Mouse (Mus musculus): Measurements from ENCODE around the gene Bloc1s1. TPM values are rescaled to one million over a fixed set of nuclear protein-coding genes. Genes with fewer than 3 reads are reported as not detected.

Bloc1s1 gene
- polyA plus RNA-seq, 1 experiment from 2014 or later: 248 TPM

GRCm38 (mm10) chr10:128889846-128890245, 34.0 kb downstream of the Bloc1s1 start:
- no peak overlapping the region for H3K27ac ChIP-seq (ENCODE audit: low read depth, low read length)
- no peak for ATAC-seq
- 44% methylated on average over 1 of the region's 2 CpGs for WGBS
- H3K9me3 ChIP-seq (ENCODE audit: control insufficient read depth): no peaks in the 10 kb centered on the region
- no peak for TF ChIP-seq CTCF (IDR thresholded peaks at IDR 0.05; ENCODE audit: low read depth)
- H3K36me3 ChIP-seq (ENCODE audit: control insufficient read depth, insufficient read depth): peaks cover 4% of the 10 kb centered on the region; the same call in 1 of the 2 replicates
- no peaks in the 10 kb centered on the region for H3K4me1 ChIP-seq (replicated peaks; ENCODE audit: control insufficient read depth, insufficient read depth, low read length)
- H3K27me3 ChIP-seq (replicated peaks; ENCODE audit: control insufficient read depth, insufficient read depth, low read length): peaks cover 9% of the 10 kb centered on the region; the same call in 1 of the 2 replicates
- H3K9ac ChIP-seq (ENCODE audit: low read depth, low read length): no peak overlapping the region
- H3K4me2 ChIP-seq (replicated peaks; ENCODE audit: low read depth): peak overlapping the region; percentile 100
- no peak overlapping the region for H3K4me3 ChIP-seq (ENCODE audit: low read depth, low read length)

DNA sequence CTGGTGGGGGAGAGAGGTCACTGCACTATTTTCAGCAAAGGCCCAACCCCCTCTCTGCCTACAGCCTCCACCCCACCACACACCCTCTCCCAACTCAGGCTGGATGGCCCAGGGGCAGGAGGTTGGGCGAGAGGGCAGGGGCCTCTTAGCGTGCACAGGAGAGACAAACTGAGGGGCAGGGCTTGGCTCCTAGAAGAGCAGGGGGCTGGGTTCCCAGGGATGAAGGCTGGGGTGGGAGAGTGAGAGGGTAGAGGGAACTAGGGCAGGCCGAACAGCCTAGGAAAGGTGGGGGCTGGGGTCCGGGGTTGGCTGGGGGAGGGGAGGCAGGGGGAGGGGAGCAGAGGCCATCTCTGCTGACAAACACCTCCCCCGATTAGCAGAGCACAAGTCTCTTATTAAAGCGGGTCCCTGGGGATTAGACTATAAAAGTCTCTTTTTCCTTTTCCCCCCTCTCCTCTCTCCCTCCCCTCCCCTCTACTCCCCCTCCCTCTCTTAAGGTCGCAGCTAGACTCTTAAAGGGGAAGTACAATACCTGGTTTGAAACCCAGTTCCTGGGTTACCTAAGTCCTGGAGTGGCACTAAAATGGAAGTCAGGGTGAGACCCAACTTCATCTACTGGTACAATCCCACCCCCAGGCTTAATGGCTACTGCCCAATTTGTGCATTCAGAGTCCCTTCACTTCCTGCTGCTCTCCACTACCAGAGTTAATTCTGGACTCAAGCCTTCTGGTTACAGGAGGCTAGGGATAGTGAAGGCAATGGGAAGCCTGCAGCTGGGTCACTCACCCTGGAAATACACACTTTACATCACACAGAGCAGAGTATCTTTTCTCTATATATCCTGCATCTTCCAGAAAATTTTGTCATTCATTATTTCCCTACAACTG, 34.7 kb downstream of the Bloc1s1 start:
- peak overlapping the region; percentile 48 for H3K4me2 ChIP-seq (replicated peaks; ENCODE audit: low read depth)
- H3K27me3 ChIP-seq (replicated peaks; ENCODE audit: control insufficient read depth, insufficient read depth, low read length): 0 out of 2 replicates have a peak, but pooled peaks cover 4% of the 10 kb centered on the region
- H3K9me3 ChIP-seq (ENCODE audit: control insufficient read depth): no peaks in the 10 kb centered on the region
- H3K4me3 ChIP-seq (ENCODE audit: low read depth, low read length): no peak overlapping the region
- TF ChIP-seq CTCF (IDR thresholded peaks at IDR 0.05; ENCODE audit: low read depth): no peak
- no peak overlapping the region for H3K27ac ChIP-seq (ENCODE audit: low read depth, low read length)
- H3K9ac ChIP-seq (ENCODE audit: low read depth, low read length): no peak overlapping the region
- no peak for ATAC-seq
- no peaks in the 10 kb centered on the region for H3K4me1 ChIP-seq (replicated peaks; ENCODE audit: control insufficient read depth, insufficient read depth, low read length)
- 10% methylated on average over 6 of the region's 7 CpGs for WGBS
- H3K36me3 ChIP-seq (ENCODE audit: control insufficient read depth, insufficient read depth): peaks cover 6% of the 10 kb centered on the region; the same call in 1 of the 2 replicates

GRCm38 (mm10) chr10:128882067-128882466, 41.8 kb downstream of the Bloc1s1 start:
- Histone ChIP-seq H3K9ac (ENCODE audit: low read depth, low read length) (no peak overlapping the region), H3K4me3 (ENCODE audit: low read depth, low read length) (no peak overlapping the region), H3K9me3 (ENCODE audit: control insufficient read depth) (no peaks in the 10 kb centered on the region), H3K27me3 (replicated peaks; ENCODE audit: control insufficient read depth, insufficient read depth, low read length) (no peaks in the 10 kb centered on the region), H3K27ac (ENCODE audit: low read depth, low read length) (no peak overlapping the region), H3K4me1 (replicated peaks; ENCODE audit: control insufficient read depth, insufficient read depth, low read length) (no peaks in the 10 kb centered on the region), H3K36me3 (ENCODE audit: control insufficient read depth, insufficient read depth) (peaks cover 17% of the 10 kb centered on the region), H3K4me2 (replicated peaks; ENCODE audit: low read depth) (no peak overlapping the region)
- TF ChIP-seq CTCF (IDR thresholded peaks at IDR 0.05; ENCODE audit: low read depth): no peak
- 93% methylated on average over 5 of the region's 5 CpGs for WGBS
- no peak for ATAC-seq

DNA sequence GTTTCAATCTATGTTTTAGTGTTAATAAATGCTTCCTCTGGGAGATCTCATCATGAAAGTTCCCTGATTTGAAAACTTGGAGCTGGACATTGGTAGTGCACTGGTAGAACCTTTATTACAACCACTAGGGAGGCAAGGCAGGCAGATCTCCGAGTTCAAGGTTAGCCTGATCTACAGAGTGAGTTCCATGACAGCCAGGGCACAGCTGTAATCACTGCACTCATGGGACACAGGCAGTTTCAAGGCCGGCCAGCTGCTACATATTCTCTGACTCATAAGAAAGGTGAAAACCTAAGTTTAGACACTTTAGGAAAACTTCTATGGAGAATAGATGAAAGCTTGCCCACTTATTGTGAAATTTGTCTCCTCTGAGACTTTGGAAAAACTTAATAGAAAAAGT, 45.0 kb downstream of the Bloc1s1 start:
- TF ChIP-seq CTCF (IDR thresholded peaks at IDR 0.05; ENCODE audit: low read depth): no peak
- Histone ChIP-seq H3K9me3 (ENCODE audit: control insufficient read depth) (no peaks in the 10 kb centered on the region), H3K9ac (ENCODE audit: low read depth, low read length) (no peak overlapping the region), H3K4me3 (ENCODE audit: low read depth, low read length) (no peak overlapping the region), H3K27me3 (replicated peaks; ENCODE audit: control insufficient read depth, insufficient read depth, low read length) (no peaks in the 10 kb centered on the region), H3K4me1 (replicated peaks; ENCODE audit: control insufficient read depth, insufficient read depth, low read length) (no peaks in the 10 kb centered on the region), H3K27ac (ENCODE audit: low read depth, low read length) (no peak overlapping the region), H3K4me2 (replicated peaks; ENCODE audit: low read depth) (no peak overlapping the region), H3K36me3 (ENCODE audit: control insufficient read depth, insufficient read depth) (peaks cover 24% of the 10 kb centered on the region)
- 86% methylated on average over 2 of the region's 2 CpGs for WGBS
- ATAC-seq: no peak

- H3K27ac ChIP-seq (ENCODE audit: low read depth, low read length): no peak overlapping the region
- H3K27me3 ChIP-seq (replicated peaks; ENCODE audit: control insufficient read depth, insufficient read depth, low read length): no peaks in the 10 kb centered on the region
- H3K36me3 ChIP-seq (ENCODE audit: control insufficient read depth, insufficient read depth): peaks cover 29% of the 10 kb centered on the region
- H3K9me3 ChIP-seq (ENCODE audit: control insufficient read depth): no peaks in the 10 kb centered on the region
- no peak for ATAC-seq
- no peak overlapping the region for H3K4me3 ChIP-seq (ENCODE audit: low read depth, low read length)
- H3K9ac ChIP-seq (ENCODE audit: low read depth, low read length): no peak overlapping the region
- TF ChIP-seq CTCF (IDR thresholded peaks at IDR 0.05; ENCODE audit: low read depth): no peak
- H3K4me2 ChIP-seq (replicated peaks; ENCODE audit: low read depth): no peak overlapping the region
- H3K4me1 ChIP-seq (replicated peaks; ENCODE audit: control insufficient read depth, insufficient read depth, low read length): no peaks in the 10 kb centered on the region
Measured at GRCm38 (mm10) chr10:128878291-128878690, 45.5 kb downstream of the Bloc1s1 start.

- peaks cover 39% of the 10 kb centered on the region for H3K36me3 ChIP-seq (ENCODE audit: control insufficient read depth, insufficient read depth)
- H3K9ac ChIP-seq (ENCODE audit: low read depth, low read length): no peak overlapping the region
- no peak overlapping the region for H3K4me2 ChIP-seq (replicated peaks; ENCODE audit: low read depth)
- no peak overlapping the region for H3K4me3 ChIP-seq (ENCODE audit: low read depth, low read length)
- H3K27ac ChIP-seq (ENCODE audit: low read depth, low read length): no peak overlapping the region
- no peaks in the 10 kb centered on the region for H3K9me3 ChIP-seq (ENCODE audit: control insufficient read depth)
- no peaks in the 10 kb centered on the region for H3K4me1 ChIP-seq (replicated peaks; ENCODE audit: control insufficient read depth, insufficient read depth, low read length)
- H3K27me3 ChIP-seq (replicated peaks; ENCODE audit: control insufficient read depth, insufficient read depth, low read length): no peaks in the 10 kb centered on the region
- WGBS: 78% methylated on average over 3 of the region's 3 CpGs
- TF ChIP-seq CTCF (IDR thresholded peaks at IDR 0.05; ENCODE audit: low read depth): no peak
- no peak for ATAC-seq
Measured at GRCm38 (mm10) chr10:128870341-128870740, 53.5 kb downstream of the Bloc1s1 start.

Other genes starting within 250 kb of the Bloc1s1 start
- 5.1 and 5.4 TPM in 2 replicates for gene Suox, start 250.0 kb downstream of the Bloc1s1 start, polyA plus RNA-seq (2015; fragmentation: Nextera tagmentation; extraction: Ambion mirVana)
- 35.9 and 37.8 TPM in 2 replicates for gene Rab5b, start 227.8 kb downstream of the Bloc1s1 start, polyA plus RNA-seq (2015; fragmentation: Nextera tagmentation; extraction: Ambion mirVana)
- gene Pmel, start 219.8 kb downstream of the Bloc1s1 start, polyA plus RNA-seq (2015; fragmentation: Nextera tagmentation; extraction: Ambion mirVana): 0.55 and 0.86 TPM in 2 replicates
- 23.3 and 24.1 TPM in 2 replicates for gene Cdk2, start 219.0 kb downstream of the Bloc1s1 start, polyA plus RNA-seq (2015; fragmentation: Nextera tagmentation; extraction: Ambion mirVana)
- 7.1 and 8.2 TPM in 2 replicates for gene Dgka, start 179.2 kb downstream of the Bloc1s1 start, polyA plus RNA-seq (2015; fragmentation: Nextera tagmentation; extraction: Ambion mirVana)
- 22.3 and 22.7 TPM in 2 replicates for gene Pym1, start 176.1 kb downstream of the Bloc1s1 start, polyA plus RNA-seq (2015; fragmentation: Nextera tagmentation; extraction: Ambion mirVana)
- gene Mmp19, start 133.1 kb downstream of the Bloc1s1 start, polyA plus RNA-seq (2015; fragmentation: Nextera tagmentation; extraction: Ambion mirVana): 0.97 and 1.4 TPM in 2 replicates
- 28.2 and 31.8 TPM in 2 replicates for gene Dnajc14, start 120.0 kb downstream of the Bloc1s1 start, polyA plus RNA-seq (2015; fragmentation: Nextera tagmentation; extraction: Ambion mirVana)
- gene Tmem198b, start 119.7 kb downstream of the Bloc1s1 start, polyA plus RNA-seq (2015; fragmentation: Nextera tagmentation; extraction: Ambion mirVana): 5.1 and 5.7 TPM in 2 replicates
- gene Sarnp, start 106.7 kb downstream of the Bloc1s1 start, polyA plus RNA-seq (2015; fragmentation: Nextera tagmentation; extraction: Ambion mirVana): 90.3 and 92.1 TPM in 2 replicates
- gene Ormdl2, start 102.4 kb downstream of the Bloc1s1 start, polyA plus RNA-seq (2015; fragmentation: Nextera tagmentation; extraction: Ambion mirVana): 70.2 and 70.4 TPM in 2 replicates
- 0.99 and 1.6 TPM in 2 replicates for gene Gdf11, start 32.3 kb downstream of the Bloc1s1 start, polyA plus RNA-seq (2015; fragmentation: Nextera tagmentation; extraction: Ambion mirVana)
- gene Cd63, start 23.0 kb downstream of the Bloc1s1 start, polyA plus RNA-seq (2015; fragmentation: Nextera tagmentation; extraction: Ambion mirVana): 939 and 945 TPM in 2 replicates
- 12.4 and 13.0 TPM in 2 replicates for gene Rdh5, start 1.1 kb downstream of the Bloc1s1 start, polyA plus RNA-seq (2015; fragmentation: Nextera tagmentation; extraction: Ambion mirVana)
- gene Itga7, start 9.8 kb upstream of the Bloc1s1 start, polyA plus RNA-seq (2015; fragmentation: Nextera tagmentation; extraction: Ambion mirVana): 3.1 and 3.6 TPM in 2 replicates
- gene Mettl7b, start 37.0 kb upstream of the Bloc1s1 start, polyA plus RNA-seq (2015; fragmentation: Nextera tagmentation; extraction: Ambion mirVana): 232 and 250 TPM in 2 replicates
- not detected in 2 replicates for gene Olfr9, start 65.4 kb upstream of the Bloc1s1 start, polyA plus RNA-seq (2015; fragmentation: Nextera tagmentation; extraction: Ambion mirVana)
- not detected in 2 replicates for gene Olfr763, start 86.8 kb upstream of the Bloc1s1 start, polyA plus RNA-seq (2015; fragmentation: Nextera tagmentation; extraction: Ambion mirVana)
- gene Olfr764-ps1, start 115.9 kb upstream of the Bloc1s1 start, polyA plus RNA-seq (2015; fragmentation: Nextera tagmentation; extraction: Ambion mirVana): not detected in 2 replicates
- not detected in 2 replicates for gene Olfr765, start 126.0 kb upstream of the Bloc1s1 start, polyA plus RNA-seq (2015; fragmentation: Nextera tagmentation; extraction: Ambion mirVana)
- gene Olfr766-ps1, start 144.9 kb upstream of the Bloc1s1 start, polyA plus RNA-seq (2015; fragmentation: Nextera tagmentation; extraction: Ambion mirVana): not detected in 2 replicates
- not detected in 2 replicates for gene Olfr767, start 158.9 kb upstream of the Bloc1s1 start, polyA plus RNA-seq (2015; fragmentation: Nextera tagmentation; extraction: Ambion mirVana)
- gene Olfr768, start 175.3 kb upstream of the Bloc1s1 start, polyA plus RNA-seq (2015; fragmentation: Nextera tagmentation; extraction: Ambion mirVana): not detected in 2 replicates
- gene Olfr769, start 193.8 kb upstream of the Bloc1s1 start, polyA plus RNA-seq (2015; fragmentation: Nextera tagmentation; extraction: Ambion mirVana): not detected in 2 replicates
- gene Olfr770, start 215.0 kb upstream of the Bloc1s1 start, polyA plus RNA-seq (2015; fragmentation: Nextera tagmentation; extraction: Ambion mirVana): not detected in 2 replicates
- not detected in 2 replicates for gene Olfr771, start 240.7 kb upstream of the Bloc1s1 start, polyA plus RNA-seq (2015; fragmentation: Nextera tagmentation; extraction: Ambion mirVana)